ENCODE assay signal across 20 mouse cellular contexts in the genomic region with DNA sequence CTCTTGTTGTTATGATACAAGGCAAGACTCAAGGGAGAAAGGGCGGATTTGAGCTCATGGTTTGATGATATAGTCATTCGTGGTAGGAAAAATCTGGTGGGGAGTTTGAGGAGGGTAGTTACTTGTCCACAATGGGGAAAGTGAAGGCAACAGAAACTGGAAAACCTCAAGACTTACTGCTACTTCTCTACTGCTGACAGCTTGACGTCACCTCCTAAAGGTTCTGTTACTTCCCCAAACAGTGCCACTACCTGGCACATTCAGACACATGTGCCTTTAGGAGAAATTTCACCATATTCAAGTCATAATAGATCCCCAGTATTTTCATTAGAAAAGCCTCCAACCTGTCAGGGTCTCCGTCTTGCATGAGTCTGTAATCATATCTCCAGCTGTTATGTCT.
"Had no signal": no experiment of that assay in that cellular context is flagged by ENCODE, and none has a peak within 500 bp of the region (broad histone marks: within the 10 kb centered on the region; RNA-seq: fewer than 3 reads in every experiment).

No protein-coding gene starts in this region.

- H3K4me2 ChIP-seq: lung, embryonic 14.5 days; midbrain, embryonic 12.5 days; neural tube, embryonic 13.5 days; neural tube, embryonic 15.5 days; stomach, embryonic 15.5 days had no signal

- ATAC-seq: midbrain, embryonic 16.5 days had no signal

- H3K4me3 ChIP-seq: midbrain, embryonic 10.5 days; midbrain, embryonic 12.5 days; myocyte; neural tube, embryonic 13.5 days; neural tube, embryonic 15.5 days; stomach, embryonic 15.5 days had no signal

- H3K27me3 ChIP-seq: midbrain, embryonic 12.5 days; neural tube, embryonic 13.5 days; neural tube, embryonic 15.5 days; stomach, embryonic 15.5 days had no signal

- DNase-seq: lung, adult 18-20 months; lung, embryonic 14.5 days; lung, postnatal 10 days; lung, postnatal 4 days; midbrain, embryonic 14.5 days; retina, postnatal 1 day; right cerebral cortex, adult 18-20 months; right cerebral cortex, postnatal 25 days; thymus, adult 2 months; thymus, postnatal 25 days; thymus, postnatal 4 days had no signal

- H3K4me1 ChIP-seq: midbrain, embryonic 10.5 days; midbrain, embryonic 12.5 days; neural tube, embryonic 15.5 days; stomach, embryonic 15.5 days had no signal

- H3K9ac ChIP-seq: liver, embryonic 14.5 days; lung, embryonic 14.5 days; midbrain, embryonic 12.5 days; neural tube, embryonic 13.5 days; neural tube, embryonic 15.5 days; stomach, embryonic 15.5 days had no signal

- H3K27ac ChIP-seq: liver, embryonic 14.5 days; midbrain, embryonic 10.5 days; midbrain, embryonic 12.5 days; neural tube, embryonic 13.5 days; neural tube, embryonic 15.5 days; stomach, embryonic 15.5 days; stomach, postnatal 0 days had no signal

- H3K9me3 ChIP-seq: midbrain, embryonic 10.5 days; midbrain, embryonic 12.5 days; neural tube, embryonic 13.5 days; neural tube, embryonic 15.5 days; stomach, embryonic 15.5 days had no signal

- H3K36me3 ChIP-seq: midbrain, embryonic 10.5 days; midbrain, embryonic 12.5 days; neural tube, embryonic 13.5 days; neural tube, embryonic 15.5 days; stomach, embryonic 15.5 days had no signal
